Mouse (Mus musculus): ENCODE results near the gene Zfand3. TPM values are rescaled to one million over a fixed set of nuclear protein-coding genes. Genes with fewer than 3 reads are reported as not detected.

Zfand3 gene
- total RNA-seq, 2 experiments from 2014 or later = 29.2 to 36.9 TPM

DNA sequence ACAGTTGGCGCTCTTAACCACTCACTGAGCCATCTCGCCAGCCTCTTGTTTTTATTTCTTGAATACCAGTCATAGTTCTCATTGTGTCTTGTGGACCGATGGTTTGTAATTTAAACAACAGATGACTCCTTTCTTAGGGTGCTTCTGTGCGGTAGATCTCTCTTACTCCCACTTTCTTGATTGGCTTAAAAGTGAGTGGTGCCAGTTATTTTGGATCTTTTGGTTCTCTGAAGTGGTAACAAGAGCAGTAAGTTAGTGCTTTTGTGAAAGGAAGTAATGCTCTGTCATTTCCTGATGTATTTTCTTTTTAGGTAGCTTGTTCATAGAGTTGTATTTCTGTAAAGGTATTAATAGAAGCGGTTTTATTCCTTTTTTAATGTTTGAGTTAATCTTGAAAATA, 42.1 kb downstream of the Zfand3 start:
- ATAC-seq (ENCODE audit: poor library complexity, severe bottlenecking) = no peak

DNA sequence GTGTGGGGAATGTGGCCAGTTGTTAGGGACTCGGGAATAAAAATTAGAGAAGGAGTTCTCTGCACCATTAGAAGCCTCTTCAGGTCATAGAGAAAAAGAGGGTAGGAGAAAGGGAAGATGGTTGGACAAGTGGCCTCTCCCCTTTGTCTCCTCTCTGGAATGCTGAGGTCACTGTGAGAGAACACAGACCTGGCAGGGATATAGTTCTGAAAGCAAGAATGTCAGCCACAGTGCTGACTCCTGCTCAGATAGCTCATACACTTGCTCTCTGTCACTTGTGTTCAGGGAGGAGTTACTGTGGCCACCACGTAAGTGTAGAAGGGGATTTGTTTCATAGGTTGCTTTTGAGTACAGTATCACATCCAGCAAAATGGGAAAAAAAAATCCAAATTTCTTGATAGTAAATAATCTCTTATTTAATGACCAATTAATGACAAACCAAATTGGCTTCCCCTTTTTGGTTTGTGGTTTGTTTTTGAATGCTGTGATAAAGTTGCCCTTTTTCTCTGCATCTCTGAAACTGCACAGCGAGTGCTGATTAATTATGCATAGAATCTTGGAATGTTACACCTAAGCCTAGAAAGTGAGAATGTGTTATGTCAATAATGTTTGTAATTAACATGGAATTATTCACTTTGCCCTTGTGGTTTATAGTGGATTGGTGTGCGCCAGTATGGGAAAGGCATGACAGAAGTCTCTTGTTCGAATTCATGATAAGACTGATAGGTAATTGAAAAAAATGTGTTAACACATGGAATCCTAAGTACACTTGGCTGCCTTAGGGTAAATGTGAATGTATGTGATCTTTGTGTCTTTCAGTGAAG, 47.2 kb downstream of the Zfand3 start:
- no peak for ATAC-seq (ENCODE audit: poor library complexity, severe bottlenecking)

DNA sequence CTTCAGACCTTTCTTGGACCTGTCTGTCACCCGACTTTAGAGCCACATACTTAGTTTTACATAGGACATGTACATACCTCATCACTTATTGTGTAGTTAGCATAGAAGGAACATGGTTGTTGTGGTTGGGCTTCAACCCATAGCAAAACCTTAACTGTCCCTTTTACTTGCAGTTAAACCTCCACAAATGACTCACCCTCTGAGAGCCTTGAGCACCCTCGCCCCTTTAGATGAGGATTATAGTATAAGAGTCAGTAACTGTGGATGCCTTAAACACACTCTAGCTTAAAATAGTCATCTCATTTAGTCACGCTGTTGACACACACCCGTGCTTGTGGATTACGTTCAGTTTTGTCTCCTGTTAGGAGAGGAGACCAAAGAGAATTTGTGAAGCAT, 47.8 kb downstream of the Zfand3 start:
- no peak for ATAC-seq (ENCODE audit: poor library complexity, severe bottlenecking)

DNA sequence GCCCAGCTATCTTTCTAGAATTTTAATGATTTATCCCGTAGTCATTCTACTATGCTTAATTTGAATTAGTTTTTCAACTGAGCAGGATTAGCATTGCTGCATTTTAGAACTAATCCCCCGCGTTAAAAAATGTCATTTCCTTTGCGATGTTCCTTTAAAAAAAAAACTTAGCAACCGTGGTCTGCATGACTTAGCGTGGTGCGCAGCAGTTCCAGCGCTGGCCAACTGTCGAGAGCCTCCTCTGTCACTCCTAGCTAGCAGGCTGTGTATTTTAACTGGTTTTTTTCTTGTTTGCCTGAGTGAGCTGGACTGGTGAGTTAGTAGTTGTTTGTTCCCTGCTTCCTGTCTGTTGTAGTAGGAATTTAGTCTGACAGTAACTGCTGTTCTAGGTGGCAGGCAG, 48.9 kb downstream of the Zfand3 start:
- ATAC-seq (ENCODE audit: poor library complexity, severe bottlenecking) = no peak

DNA sequence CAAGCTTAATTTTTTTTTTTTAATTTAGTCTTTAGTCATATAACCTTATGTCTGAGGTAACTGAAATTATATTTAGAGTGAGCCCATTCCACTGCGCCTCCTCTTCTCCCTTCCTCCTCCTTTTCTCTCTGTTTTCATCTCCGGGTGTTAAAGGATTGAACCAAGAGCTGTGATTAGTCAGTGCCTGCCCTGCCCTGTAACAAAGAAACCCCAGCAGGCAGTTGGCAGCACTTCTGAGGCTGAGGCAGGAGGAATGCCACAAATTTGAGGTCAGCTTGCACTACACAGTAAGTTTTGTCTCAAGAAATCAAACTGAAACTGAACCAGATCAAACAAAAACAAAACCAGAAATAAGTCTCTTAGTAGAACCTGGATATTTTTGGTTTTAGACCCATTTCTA, 49.3 kb downstream of the Zfand3 start:
- ATAC-seq (ENCODE audit: poor library complexity, severe bottlenecking) = no peak

DNA sequence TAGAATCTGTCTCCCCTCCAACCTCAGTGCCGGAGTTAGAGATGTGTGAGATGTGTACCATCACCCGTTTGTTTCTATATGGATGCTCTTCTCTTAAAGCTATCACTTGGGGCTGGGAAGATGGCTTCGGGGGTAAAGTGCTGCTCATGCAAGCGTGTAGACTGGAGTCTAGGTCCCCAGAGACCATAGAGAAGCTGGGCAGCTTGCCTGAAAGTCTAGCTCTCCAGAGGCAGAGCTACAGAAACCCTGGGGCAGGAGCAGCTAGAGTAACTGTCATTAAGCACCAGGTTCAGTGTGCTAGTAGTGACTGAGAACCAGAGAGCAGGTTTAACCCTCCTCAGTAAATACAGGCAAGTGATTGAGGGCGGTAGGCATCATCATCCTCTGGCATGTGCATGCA, 51.7 kb downstream of the Zfand3 start:
- no peak for ATAC-seq (ENCODE audit: poor library complexity, severe bottlenecking)

DNA sequence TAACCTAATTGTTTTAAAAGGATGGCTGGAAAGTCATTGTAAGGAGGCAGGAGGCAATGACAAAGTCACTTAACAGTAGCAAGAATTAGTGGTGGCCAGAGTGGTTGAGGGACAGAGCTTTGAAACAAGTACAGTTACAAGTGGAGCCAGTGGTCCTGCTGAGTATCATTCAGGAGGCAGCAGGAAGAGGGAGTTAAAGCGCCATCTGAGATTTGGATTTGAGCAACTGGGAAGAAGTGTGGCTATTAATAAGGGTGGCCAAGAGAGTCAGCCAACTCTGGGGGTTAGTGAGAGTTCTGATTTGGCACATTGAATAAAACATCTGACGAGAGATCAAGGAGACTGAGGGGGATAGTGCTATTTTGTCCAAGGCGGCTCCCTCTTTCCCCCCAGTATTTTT, 54.1 kb downstream of the Zfand3 start:
- no peak for ATAC-seq (ENCODE audit: poor library complexity, severe bottlenecking)

DNA sequence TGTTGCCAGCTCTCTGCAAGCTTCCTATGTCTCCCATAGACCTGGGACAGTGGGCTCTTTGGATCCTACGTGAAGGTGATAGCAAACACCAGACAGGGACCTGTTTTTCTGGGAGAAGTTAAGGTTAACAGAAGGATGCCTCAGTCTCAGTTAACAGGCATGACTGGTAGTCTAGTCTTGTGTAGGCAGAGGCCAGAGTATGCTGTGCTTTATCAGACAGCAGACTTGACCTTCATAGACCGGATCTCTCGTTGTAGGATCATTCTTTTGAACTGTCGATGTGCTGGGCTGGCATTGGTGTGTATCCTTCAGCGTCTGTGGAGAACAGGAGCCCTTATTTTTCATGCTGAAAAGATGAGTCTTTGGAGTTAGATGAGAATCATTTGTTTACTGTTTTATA, 54.5 kb downstream of the Zfand3 start:
- no peak for ATAC-seq (ENCODE audit: poor library complexity, severe bottlenecking)

DNA sequence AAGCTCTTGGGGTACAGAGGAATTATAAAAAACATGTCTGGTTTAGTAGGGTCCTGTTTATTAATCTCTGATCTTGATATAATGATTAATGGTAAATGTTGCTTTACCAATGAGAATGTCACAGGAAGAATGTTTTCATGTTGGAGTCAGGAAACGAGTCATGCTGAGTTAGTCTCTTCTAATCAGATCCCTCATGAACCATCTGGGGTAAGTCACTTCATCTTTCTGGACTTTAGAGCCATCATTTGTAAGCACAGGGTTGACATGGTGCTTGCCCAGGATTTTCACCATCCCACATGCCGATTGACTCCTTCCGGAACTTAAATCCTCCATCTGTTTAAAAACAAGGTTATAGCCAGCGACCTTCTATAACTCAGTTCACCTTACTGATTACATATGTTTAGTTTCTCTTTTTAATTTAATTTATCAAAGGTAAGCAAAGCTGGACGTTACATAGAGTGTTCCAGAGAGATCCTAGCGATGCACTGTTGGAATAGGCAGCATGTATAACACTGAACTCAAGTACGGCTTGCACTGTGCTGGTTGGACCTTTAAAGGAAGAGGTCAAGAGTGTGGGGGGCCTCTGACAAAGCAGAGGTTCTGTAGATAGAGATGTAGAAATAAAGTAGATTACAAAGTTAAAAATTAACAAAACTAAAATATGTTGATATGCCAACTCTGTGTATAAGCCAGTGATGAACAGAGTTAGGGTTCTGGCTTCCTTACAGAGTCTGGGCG, 56.7 kb downstream of the Zfand3 start:
- ATAC-seq (ENCODE audit: poor library complexity, severe bottlenecking) = no peak

DNA sequence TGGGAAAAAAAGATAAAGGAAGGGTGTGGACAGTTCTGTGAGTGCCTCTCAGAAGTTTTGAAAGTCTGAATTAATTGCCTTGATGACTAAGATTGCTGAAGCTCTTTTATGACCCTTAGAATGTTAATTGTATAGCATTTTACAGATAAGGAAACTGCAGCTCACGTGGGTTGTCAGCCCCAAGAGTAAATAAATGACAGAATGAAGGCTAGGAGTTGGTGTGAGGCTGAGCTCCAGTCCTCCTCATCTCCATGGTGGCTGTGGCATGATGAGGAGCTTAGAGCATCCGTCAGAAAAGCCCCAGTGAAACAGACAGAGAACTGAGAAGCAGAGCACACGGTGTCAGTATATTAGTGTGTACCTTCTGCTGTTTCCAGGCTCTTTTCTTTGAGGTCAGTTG, 59.3 kb downstream of the Zfand3 start:
- no peak for ATAC-seq (ENCODE audit: poor library complexity, severe bottlenecking)

DNA sequence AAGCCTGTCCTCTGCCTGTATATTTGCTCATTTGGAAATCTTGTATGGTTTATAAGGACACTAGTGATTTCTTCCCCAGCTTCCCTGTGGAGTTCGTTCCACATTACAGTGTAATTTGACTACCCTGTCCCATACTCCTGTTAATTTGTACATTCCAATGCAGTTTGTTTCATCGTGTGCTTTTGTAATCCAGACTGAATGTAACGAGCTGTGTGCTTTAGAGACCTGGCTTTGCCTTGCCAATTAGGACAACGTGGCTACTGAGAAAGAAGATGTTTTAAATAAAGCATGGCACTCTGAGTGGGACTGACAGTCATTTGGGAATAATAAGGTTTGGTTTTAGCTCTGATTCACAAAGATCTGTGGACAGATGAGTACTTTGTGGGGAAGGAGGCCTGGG, 60.2 kb downstream of the Zfand3 start:
- ATAC-seq (ENCODE audit: poor library complexity, severe bottlenecking) = no peak

DNA sequence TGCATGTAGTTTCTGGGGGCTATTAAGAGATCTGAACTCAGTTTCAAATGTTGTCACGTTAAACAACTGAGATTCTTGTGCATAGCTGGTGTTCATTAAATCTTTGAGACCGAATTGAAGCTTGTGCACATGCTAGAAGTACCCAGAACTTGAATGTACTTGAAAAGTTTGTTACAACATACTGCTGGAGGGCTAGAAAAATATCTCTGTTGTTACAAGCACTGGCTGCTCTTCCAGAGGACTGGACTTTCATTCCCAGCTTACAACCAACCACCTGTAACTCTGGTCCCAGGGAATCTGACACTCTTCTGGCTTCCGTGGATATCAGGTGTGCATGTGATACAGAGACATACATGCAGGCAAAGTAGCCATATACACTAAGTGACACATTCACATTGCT, 65.2 kb downstream of the Zfand3 start:
- ATAC-seq (ENCODE audit: poor library complexity, severe bottlenecking) = no peak

DNA sequence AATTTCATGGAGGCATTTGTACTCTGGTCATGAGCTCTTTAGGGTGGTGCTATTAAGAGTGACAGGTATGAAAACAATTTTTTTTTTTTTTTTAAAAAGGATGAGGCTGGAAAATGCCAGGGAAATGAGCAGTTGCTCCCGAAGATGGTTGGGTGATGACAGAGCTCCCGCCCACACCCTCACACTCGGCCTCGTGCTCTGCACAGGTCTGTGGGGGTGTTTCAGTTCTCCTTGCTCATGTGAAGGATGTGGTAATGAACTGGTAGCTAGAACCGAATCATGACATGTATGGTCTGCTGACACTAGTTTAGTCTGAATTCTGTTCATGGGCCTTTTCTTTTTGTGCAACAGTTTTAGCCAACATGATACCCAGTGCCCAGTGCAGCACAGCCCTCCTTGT, 66.1 kb downstream of the Zfand3 start:
- no peak for ATAC-seq (ENCODE audit: poor library complexity, severe bottlenecking)

DNA sequence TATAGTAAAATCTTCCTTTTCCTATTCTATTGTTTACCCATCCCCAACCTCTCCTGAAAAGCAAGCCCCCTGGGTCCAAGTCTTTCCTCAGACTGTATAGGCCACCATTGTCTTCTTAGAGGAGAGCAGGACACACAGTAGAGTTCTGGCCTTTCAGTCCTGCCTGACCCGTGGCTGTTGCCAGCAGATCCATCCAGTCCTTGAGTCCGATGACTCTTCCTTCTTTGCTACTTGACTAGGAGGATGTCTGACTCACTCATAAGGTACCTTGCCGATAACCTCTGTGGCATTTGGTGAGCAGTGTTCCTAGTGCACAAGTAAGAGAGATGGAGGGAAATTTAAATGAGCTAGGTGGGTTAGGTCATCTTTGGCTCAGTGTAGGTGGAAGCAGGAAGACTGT, 68.1 kb downstream of the Zfand3 start:
- ATAC-seq (ENCODE audit: poor library complexity, severe bottlenecking) = no peak

DNA sequence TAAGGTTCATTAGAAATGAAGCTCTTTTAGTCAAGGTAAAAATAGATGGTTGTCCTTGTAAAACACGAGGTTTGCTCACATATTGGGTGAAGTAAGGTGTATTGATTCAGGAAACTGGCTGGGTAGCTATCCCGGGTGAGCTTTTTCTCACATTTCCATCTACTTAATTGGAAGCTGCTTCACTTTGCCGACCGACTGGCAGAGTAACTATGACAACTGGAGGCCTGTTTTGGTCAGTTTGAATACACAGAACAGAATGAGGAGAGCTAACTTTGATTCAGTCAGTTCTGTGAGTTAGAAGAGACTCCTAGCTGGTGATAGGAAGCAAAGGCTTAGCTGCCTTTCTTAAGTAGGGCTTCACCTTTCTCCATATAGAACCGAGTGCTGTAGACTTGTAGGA, 71.4 kb downstream of the Zfand3 start:
- ATAC-seq (ENCODE audit: poor library complexity, severe bottlenecking) = no peak

DNA sequence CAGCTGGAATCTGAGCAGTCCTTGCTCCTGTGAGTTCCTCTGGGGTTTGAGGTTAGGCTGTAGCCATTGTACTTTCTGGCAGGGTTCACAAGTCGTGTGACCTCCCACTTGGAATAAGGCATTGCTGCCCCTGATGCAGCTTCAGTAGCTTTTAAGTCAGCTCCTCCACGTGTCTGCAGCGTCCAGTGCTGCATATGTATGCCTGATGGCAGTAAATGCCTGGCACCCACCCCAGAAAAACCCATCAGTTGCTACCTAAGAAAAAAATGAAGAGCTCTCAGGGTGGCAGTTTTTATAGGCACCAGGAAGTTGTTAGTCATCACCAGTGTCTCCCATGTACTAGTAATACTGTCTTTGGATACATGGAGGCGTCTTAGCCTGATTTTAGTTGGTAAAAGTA, 79.5 kb downstream of the Zfand3 start:
- no peak for ATAC-seq (ENCODE audit: poor library complexity, severe bottlenecking)

DNA sequence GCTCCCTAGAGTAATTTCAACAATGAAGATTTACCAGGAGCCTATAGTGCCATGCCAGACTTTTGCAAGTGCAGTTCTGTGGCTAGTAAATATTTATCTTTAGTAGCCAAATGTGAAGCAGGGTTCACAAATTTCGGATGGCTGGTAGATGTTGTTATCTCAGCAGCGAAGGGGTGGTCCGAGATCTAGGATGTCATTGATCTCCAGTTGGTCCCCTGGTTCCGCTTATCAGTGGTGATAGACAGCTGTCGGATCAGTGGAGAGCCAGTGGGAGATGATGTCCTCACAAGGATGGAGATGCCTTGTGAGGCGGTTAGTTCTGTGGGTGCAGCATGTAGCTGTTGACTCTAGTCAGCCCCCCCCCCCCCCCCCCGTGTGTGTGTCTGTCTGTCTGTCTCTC, 82.2 kb downstream of the Zfand3 start:
- no peak for ATAC-seq (ENCODE audit: poor library complexity, severe bottlenecking)

DNA sequence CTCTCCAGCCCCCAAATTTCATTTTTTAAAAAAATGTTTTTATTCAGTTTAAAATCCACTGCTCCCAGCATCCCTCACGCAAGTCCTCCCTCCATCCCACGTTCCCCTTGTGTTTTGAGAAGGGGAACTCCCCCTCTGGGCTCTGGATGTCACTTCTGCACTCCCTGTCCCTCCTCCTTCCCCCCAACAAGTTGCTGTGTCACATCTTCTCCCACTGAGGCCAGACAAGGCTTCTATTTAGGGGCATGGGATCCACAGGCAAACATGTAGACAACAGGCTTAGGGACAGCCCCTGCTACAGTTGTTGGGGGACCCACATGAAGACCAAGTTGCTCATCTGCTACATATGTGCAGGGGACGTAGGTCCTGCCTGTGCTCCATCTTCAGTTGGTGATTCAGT, 83.9 kb downstream of the Zfand3 start:
- ATAC-seq (ENCODE audit: poor library complexity, severe bottlenecking) = no peak

DNA sequence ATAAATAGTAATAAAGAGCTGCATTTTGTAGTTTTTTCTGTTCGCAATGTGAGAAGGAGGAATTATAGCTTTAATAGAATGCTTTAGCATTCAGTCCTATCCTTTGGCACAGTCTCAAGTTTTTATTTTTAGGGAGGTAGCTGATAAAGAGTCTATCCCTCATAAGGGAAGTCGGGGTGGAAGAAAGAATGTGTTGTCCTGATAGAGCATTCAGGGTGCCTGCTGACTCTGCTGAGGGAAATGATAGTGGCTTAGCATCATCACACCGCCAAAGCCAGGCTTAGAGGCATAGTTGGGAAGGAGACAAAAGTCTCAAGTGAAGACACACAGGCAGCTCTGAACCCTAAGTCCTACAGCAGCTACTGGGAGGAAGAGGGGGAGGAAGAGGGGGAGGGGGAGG, 85.9 kb downstream of the Zfand3 start:
- no peak for ATAC-seq (ENCODE audit: poor library complexity, severe bottlenecking)

DNA sequence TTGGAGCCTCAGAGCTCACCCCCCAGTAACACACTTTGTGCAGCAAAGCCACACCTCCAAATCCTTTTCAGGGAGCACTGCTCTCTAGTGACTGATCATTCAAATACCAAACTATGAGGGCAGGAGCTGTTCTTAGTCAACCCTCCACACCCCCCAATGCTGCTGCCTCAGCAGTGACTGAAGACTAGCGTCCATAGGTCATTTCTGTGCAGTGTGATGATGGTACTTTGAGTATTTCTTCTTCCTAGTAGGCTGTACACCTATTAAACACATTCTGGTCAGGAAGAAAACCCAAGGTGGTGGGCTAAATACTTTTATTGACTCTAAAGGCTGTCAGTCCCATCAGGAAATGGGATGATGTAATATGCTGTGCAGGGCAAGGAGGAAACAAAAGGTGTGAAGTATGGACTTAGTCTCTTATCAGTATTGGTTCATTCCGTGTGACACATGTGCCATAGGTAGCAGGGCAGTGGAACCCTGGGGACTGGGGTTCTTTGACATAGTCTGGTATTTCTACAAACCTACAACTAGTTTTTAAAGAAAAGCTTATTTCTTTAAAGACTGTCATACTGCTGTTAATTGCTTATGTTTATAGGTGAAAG, 88.7 kb downstream of the Zfand3 start:
- ATAC-seq (ENCODE audit: poor library complexity, severe bottlenecking) = no peak

DNA sequence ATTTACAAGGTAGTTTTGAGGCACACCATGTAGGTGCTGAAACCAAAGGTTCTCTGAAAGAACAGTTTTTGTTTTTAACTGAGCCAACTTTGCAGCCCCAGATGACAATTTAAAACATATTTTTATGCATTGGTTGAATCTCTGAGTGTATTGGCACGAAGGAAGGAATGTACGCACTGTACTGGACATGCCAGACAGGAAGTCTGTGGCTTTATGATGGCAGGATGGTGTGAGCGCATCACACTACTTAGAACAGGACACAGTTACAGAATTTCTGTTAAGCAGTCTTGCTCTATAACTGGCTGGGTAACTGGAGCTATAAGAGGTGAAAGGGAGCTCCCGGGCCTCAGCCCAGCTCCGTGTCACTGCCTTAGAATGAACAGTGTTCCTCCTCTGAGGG, 92.6 kb downstream of the Zfand3 start:
- no peak for ATAC-seq (ENCODE audit: poor library complexity, severe bottlenecking)

DNA sequence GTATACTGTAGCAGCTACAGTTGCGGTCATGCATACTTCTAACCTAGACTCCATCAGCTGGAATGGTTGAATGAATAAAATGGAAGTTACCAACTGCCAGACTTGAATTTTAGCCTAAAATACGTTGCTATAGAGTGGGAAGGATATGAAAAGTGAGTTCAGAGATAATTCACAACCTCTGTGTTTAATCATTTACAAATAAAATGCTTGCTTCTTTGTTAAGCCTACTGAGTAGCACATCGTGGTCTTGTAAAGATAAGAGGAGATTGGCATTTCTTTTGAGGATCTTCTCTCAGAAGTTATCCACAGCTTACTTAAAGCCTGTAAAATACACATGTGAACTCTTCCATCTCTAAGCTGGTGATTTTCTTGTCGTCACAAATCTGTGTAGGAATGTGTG, 93.1 kb downstream of the Zfand3 start:
- no peak for ATAC-seq (ENCODE audit: poor library complexity, severe bottlenecking)

Measured in megakaryocyte, adult 5-6 weeks (primary cell).